Mouse (Mus musculus): Measurements from ENCODE around the gene Hba-a1. TPM values are rescaled to one million over a fixed set of nuclear protein-coding genes. Genes with fewer than 3 reads are reported as not detected.

Hba-a1 gene
- polyA plus RNA-seq, 1 experiment from 2014 or later = 2,385 TPM

DNA sequence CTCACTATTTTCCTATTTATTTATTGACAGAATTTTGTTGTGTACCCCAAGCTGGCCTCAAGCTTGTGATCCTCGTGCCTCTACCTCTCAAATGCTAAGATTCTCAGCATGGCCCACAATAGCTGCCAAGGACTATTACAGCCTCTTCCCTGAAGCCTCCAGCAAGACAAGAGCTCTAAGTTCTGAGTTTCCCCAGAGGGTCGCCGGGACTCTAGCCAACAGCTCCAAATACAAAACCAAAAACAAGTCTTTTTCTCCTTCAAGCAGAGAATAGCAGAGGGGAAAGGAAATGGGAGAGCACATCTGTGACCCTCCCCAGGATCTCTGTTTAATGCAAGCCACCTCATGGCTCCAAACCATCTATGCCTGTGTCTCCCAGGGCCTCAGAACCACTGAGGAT, 39.2 kb upstream of the Hba-a1 start:
- Histone ChIP-seq H3K9ac (no peak overlapping the region), H3K4me1 (no peaks in the 10 kb centered on the region), H3K36me3 (peaks cover 67% of the 10 kb centered on the region), H3K4me2 (replicated peaks) (no peak overlapping the region), H3K4me3 (no peak overlapping the region), H3K27me3 (replicated peaks) (no peaks in the 10 kb centered on the region), H3K27ac (no peak overlapping the region), H3K9me3 (no peaks in the 10 kb centered on the region)
- 84% methylated on average over 3 of the region's 3 CpGs for WGBS
- no peak for ATAC-seq (ENCODE audit: low FRiP score, low read depth)

DNA sequence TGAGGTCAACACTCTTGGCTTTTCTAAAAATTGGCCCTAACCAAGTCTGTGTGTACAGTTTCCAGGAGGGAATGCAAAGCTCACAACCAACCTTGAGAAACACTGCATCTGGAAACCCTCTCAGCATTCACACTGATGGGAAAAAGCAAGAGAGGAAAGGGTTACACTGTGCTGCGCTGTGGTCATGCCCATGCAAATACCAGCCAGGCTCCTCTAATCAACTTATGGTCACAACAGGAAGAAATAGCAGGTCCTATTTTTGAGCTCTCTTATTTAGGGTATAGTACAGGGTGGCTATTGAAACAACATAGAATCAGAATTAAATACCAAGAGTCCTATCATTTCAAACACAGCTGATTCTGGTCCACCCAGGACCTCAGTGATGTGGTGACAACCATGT, 38.7 kb upstream of the Hba-a1 start:
- Histone ChIP-seq H3K4me2 (replicated peaks) (no peak overlapping the region), H3K9me3 (no peaks in the 10 kb centered on the region), H3K27me3 (replicated peaks) (no peaks in the 10 kb centered on the region), H3K36me3 (peaks cover 69% of the 10 kb centered on the region), H3K27ac (no peak overlapping the region), H3K4me3 (no peak overlapping the region), H3K4me1 (no peaks in the 10 kb centered on the region), H3K9ac (no peak overlapping the region)
- WGBS = 89% methylated on average over 1 of the region's 1 CpGs
- no peak for ATAC-seq (ENCODE audit: low FRiP score, low read depth)

DNA sequence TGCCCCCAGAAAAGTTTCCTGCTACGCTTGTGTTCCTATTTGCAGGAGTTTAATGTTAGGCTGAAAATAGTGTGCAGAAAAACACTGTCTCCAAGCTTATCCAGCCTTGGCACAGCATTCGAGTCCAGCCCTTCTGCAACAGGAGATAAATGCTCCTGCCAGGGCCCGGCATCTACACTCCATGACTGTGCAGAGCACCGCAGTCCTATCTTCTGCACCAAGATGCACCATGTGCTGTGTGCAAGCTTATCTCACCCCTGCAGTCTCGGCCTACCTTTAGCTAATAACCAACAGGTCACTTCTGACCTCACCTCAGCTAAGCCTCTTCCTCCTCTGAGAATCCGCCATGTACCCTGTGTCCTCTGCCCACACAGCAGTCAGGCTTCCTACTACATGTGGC, 37.7 kb upstream of the Hba-a1 start:
- no peak overlapping the region for H3K4me3 ChIP-seq
- no peak overlapping the region for H3K4me2 ChIP-seq (replicated peaks)
- H3K36me3 ChIP-seq = peaks cover 70% of the 10 kb centered on the region
- H3K9ac ChIP-seq = no peak overlapping the region
- ATAC-seq (ENCODE audit: low FRiP score, low read depth) = no peak
- H3K4me1 ChIP-seq = no peaks in the 10 kb centered on the region
- 94% methylated on average over 6 of the region's 6 CpGs for WGBS
- no peaks in the 10 kb centered on the region for H3K9me3 ChIP-seq
- no peaks in the 10 kb centered on the region for H3K27me3 ChIP-seq (replicated peaks)
- no peak overlapping the region for H3K27ac ChIP-seq

DNA sequence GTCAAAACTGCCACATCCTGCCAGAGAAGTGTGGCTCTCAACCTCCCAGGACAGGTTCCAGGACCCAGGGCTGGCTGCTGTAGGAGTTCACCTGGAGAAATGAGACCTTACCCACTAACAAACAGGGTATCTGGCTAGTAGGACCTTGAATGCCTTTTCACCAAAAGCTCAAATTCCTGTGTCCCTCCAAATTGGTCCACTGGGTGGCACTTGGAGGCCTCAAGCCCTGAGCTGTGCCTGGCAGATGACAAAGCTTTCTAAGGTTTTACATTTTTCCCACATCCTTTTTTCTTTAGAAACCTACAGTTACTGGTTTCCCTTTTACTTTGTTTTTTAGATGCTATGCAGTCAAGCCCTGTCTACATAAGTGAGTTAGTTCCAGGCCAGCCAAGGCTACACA, 36.2 kb upstream of the Hba-a1 start:
- Histone ChIP-seq H3K4me2 (replicated peaks) (no peak overlapping the region), H3K27me3 (replicated peaks) (no peaks in the 10 kb centered on the region), H3K27ac (no peak overlapping the region), H3K4me1 (no peaks in the 10 kb centered on the region), H3K9ac (no peak overlapping the region), H3K4me3 (no peak overlapping the region), H3K36me3 (peaks cover 59% of the 10 kb centered on the region), H3K9me3 (no peaks in the 10 kb centered on the region)
- no peak for ATAC-seq (ENCODE audit: low FRiP score, low read depth)

DNA sequence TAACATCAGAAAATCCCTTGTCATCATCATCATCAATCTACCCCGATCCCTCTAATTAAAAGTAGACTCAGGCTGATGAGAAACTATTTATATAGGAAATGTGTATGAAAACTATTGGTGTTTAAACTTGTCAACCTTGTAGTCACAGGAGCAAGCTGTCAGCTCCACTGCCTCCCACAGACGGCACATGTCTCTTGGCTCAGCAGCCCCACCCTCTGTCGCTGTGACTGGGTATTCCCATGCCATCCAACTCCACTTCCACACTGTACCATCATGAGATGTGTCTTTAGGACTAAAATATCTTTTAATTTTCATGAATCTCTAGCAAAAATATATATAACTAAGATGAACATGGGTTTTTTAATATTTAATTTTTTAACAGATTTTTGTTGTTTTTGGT, 35.0 kb upstream of the Hba-a1 start:
- H3K36me3 ChIP-seq = peaks cover 69% of the 10 kb centered on the region
- no peak for ATAC-seq (ENCODE audit: low FRiP score, low read depth)

DNA sequence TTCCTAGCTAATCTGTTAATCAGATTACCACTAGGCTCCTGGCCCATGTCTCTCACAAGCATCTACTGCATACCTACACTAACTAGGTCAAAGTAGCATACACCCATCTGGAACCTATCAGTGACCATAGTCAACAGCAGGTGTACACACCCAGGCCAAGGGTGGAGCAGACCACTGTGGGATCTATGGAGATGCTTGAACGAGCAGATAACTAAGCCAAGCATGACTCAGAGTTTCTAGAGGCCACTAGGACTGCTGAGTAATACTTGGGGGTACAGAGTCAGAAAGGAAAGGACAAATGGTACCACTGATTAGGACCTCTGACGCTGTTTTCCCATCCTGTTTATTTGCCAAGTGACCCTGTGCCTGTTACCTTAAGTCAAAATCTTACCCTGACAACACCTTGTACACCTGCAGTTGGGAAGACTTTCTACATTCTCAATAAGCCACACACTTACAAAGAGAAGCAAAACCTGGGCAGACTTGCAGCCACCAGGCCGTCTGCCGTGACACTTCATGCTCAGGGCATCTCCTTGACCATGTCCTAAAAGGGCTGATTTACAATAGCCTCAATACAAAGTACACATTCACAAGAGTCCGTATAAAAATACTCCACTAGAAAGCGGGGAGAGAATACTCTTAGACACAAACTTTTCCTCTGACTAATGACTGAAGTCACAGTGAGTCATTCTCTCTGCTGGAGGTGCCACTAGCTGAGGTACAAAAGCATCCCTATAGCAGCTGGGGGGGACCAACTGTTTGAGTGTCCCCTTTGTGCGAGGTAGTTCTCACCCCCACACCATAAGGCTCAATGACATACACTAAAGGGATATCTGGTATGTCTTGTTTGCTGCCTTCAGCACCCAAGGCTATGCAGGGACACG, 32.2 kb upstream of the Hba-a1 start:
- H3K27ac ChIP-seq = no peak overlapping the region
- WGBS = 89% methylated on average over 8 of the region's 8 CpGs

More for the DNA sequence above, 35.0 kb upstream of the Hba-a1 start:
- H3K4me2 ChIP-seq (replicated peaks) = no peak overlapping the region
- H3K9ac ChIP-seq = no peak overlapping the region
- 92% methylated on average over 3 of the region's 3 CpGs for whole genome bisulfite sequencing
- no peaks in the 10 kb centered on the region for H3K9me3 ChIP-seq
- H3K4me1 ChIP-seq = no peaks in the 10 kb centered on the region
- H3K4me3 ChIP-seq = no peak overlapping the region
- no peak overlapping the region for H3K27ac ChIP-seq
- no peaks in the 10 kb centered on the region for H3K27me3 ChIP-seq (replicated peaks)

DNA sequence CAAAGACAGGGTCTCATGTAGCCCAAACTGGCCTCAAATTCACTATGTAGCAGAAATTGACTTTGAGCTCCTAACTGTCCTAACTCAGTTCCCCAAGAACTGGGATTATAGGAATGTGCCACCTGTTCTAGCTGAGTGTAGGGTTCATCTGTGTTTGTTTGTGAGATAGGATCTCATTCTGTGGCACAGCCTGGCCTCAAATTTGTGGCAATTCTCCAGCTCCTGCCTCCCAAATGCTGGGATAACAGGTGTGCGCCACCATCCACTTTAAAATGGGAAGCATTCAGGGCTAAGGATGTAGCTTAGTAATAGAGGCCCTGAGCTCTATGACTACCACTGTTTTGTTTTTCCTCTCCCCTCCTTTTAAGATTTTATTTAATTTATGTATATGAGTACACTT, 30.2 kb upstream of the Hba-a1 start:
- 100% methylated on average over 1 of the region's 1 CpGs for WGBS
- H3K4me3 ChIP-seq = no peak overlapping the region
- peaks cover 39% of the 10 kb centered on the region for H3K36me3 ChIP-seq
- no peak overlapping the region for H3K9ac ChIP-seq
- H3K9me3 ChIP-seq = no peaks in the 10 kb centered on the region
- no peak for ATAC-seq (ENCODE audit: low FRiP score, low read depth)
- H3K4me2 ChIP-seq (replicated peaks) = no peak overlapping the region
- H3K27ac ChIP-seq = no peak overlapping the region
- no peaks in the 10 kb centered on the region for H3K27me3 ChIP-seq (replicated peaks)
- no peaks in the 10 kb centered on the region for H3K4me1 ChIP-seq

More for the DNA sequence above, 32.2 kb upstream of the Hba-a1 start:
- no peak overlapping the region for H3K9ac ChIP-seq
- no peaks in the 10 kb centered on the region for H3K27me3 ChIP-seq (replicated peaks)
- no peaks in the 10 kb centered on the region for H3K4me1 ChIP-seq
- H3K4me3 ChIP-seq = no peak overlapping the region
- peaks cover 55% of the 10 kb centered on the region for H3K36me3 ChIP-seq
- no peak for ATAC-seq (ENCODE audit: low FRiP score, low read depth)
- H3K9me3 ChIP-seq = no peaks in the 10 kb centered on the region
- no peak overlapping the region for H3K4me2 ChIP-seq (replicated peaks)

DNA sequence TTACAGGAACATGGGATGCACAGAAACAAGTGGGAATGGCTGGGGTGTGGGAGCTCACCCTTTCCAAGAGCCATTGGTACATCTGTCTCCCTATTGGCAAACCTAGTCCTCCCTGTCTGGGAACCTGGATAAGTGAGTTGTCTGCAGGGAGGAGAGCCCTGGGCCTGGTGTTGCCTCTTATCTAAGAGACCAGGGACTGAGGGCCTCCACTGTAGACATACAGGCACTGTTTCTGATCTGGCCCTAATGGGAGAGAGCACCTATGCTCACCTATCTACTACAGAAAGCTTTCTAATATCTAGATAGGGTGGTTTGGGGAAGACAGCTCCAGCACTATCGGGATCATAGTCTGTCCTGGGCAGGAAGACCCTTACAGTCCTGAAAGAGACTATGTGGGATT, 27.2 kb upstream of the Hba-a1 start:
- no peak overlapping the region for H3K27ac ChIP-seq
- H3K27me3 ChIP-seq (replicated peaks) = no peaks in the 10 kb centered on the region
- H3K36me3 ChIP-seq = peaks cover 25% of the 10 kb centered on the region
- no peak for ATAC-seq (ENCODE audit: low FRiP score, low read depth)
- H3K9me3 ChIP-seq = no peaks in the 10 kb centered on the region
- 97% methylated on average over 1 of the region's 1 CpGs for whole genome bisulfite sequencing
- H3K4me2 ChIP-seq (replicated peaks) = no peak overlapping the region
- H3K4me3 ChIP-seq = no peak overlapping the region
- H3K4me1 ChIP-seq = no peaks in the 10 kb centered on the region
- no peak overlapping the region for H3K9ac ChIP-seq

DNA sequence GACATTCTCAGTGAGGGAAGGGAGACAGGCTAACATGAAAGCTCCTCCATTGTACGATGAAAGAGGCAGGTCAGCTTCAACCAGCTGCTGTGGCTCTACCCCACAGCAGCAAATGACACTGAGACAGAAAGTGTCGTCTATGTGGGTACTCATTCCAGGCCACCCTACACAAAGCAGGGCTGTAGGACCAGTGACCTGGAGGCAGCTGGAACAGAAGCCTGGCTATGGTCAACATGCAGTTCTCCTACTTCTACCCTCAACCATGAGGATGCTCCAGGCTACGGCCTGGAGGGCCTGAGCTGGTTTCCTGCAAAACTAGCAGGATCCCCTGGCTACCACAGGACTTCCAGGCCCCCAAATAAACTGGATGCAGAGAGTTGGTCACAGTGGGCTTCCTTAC, 26.7 kb upstream of the Hba-a1 start:
- Histone ChIP-seq H3K9me3 (no peaks in the 10 kb centered on the region), H3K36me3 (peaks cover 25% of the 10 kb centered on the region), H3K4me1 (no peaks in the 10 kb centered on the region), H3K4me2 (replicated peaks) (no peak overlapping the region), H3K4me3 (no peak overlapping the region), H3K27ac (no peak overlapping the region), H3K27me3 (replicated peaks) (no peaks in the 10 kb centered on the region), H3K9ac (no peak overlapping the region)
- ATAC-seq (ENCODE audit: low FRiP score, low read depth) = no peak
- 89% methylated on average over 3 of the region's 3 CpGs for WGBS

DNA sequence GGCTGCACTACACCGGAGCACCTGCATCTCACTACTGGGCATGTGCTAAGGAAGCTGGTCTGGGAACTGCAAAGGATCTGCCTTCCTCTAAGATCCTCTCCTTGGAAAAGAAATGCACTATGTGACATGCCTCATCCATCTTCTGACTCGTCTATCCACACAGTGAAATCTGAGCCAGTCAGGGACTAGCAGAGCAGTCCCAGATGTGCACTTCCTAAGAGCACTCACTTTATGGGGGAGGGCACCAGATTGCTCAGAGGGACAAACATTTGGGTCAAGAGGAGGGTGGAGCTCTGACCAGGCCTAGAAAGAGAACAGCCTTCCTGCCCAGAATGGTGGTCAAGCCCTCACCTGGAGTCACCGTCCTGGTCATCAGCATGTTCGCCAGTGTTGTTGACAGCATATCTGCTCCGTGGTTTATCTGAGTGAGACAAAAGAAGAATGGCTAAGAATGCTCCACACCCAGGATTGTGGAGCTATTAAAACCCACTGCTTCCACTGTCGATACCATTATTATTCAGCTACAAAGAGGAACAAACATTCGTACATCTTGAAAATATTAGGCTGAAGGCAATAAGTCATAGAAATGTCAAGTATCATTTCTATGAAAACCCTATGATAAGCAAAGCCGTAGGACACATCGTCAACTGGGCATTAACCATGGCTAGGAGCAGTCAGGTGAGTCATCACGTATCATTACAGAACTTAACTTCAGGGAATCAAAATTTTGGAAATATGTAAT, 20.5 kb upstream of the Hba-a1 start:
- no peak for ATAC-seq (ENCODE audit: low FRiP score, low read depth)
- Histone ChIP-seq H3K36me3 (peaks cover 4% of the 10 kb centered on the region; the same call in 1 of the 2 replicates), H3K4me1 (peaks cover 4% of the 10 kb centered on the region), H3K4me2 (replicated peaks) (no peak overlapping the region), H3K27ac (no peak overlapping the region), H3K9ac (no peak overlapping the region), H3K4me3 (no peak overlapping the region), H3K9me3 (no peaks in the 10 kb centered on the region), H3K27me3 (replicated peaks) (no peaks in the 10 kb centered on the region)
- WGBS = 82% methylated on average over 10 of the region's 10 CpGs

DNA sequence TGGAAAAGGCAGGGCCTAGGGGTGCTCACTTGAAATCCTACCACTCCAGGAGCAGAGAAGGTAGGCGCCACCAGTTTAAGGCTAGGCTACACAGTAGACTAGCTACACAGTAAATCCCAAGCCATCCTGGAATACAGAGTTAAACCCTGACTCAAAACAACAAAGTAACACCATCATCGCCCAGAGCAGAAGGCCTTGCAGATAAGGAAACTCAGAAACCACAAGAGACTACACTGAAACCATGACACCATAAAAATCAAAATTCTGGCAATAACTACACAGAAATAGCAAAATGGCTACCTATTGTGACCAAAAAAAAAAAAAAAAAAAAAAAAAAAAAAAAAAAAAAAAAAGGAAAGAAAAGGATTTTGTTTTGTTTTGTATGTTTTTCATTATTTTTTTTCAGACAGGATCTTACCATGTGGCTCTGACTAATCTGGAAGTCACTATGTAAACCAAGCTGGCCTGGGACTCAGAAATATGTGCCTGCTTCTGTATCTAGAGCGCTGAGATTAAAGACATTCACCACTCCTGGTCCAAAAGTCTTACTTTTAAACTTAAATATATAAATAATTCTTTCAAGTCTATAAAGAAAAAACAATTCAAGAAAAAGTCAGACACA, 18.1 kb upstream of the Hba-a1 start:
- peaks cover 4% of the 10 kb centered on the region; the same call in 1 of the 2 replicates for H3K36me3 ChIP-seq
- no peak overlapping the region for H3K9ac ChIP-seq
- peaks cover 7% of the 10 kb centered on the region for H3K4me1 ChIP-seq
- 96% methylated on average over 3 of the region's 3 CpGs for WGBS
- no peak for ATAC-seq (ENCODE audit: low FRiP score, low read depth)
- H3K4me2 ChIP-seq (replicated peaks) = no peak overlapping the region
- no peak overlapping the region for H3K27ac ChIP-seq
- H3K27me3 ChIP-seq (replicated peaks) = no peaks in the 10 kb centered on the region
- no peak overlapping the region for H3K4me3 ChIP-seq
- no peaks in the 10 kb centered on the region for H3K9me3 ChIP-seq

DNA sequence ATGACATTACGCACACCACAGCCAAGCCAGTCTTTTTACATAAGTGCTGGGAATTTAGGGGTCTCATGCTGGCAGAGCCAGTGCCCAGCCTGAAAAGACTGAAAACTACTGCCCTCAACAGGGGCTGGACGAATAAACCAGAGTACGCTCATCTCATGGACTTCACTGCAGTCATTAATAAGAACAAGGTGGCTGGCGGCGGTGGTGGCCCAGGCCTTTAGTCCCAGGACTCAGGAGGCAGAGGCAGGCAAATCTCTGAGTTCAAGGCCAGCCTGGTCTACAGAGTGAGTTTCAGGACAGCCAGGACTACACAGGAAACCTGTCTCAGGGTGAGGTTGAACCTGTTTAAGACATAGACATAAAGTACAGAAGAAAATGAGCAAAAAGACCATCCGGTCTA, 17.1 kb upstream of the Hba-a1 start:
- 89% methylated on average over 6 of the region's 6 CpGs for WGBS
- Histone ChIP-seq H3K27ac (no peak overlapping the region), H3K4me1 (peaks cover 7% of the 10 kb centered on the region), H3K9me3 (no peaks in the 10 kb centered on the region), H3K27me3 (replicated peaks) (no peaks in the 10 kb centered on the region), H3K9ac (no peak overlapping the region), H3K4me3 (no peak overlapping the region), H3K36me3 (peaks cover under 1% of the 10 kb centered on the region; the same call in 1 of the 2 replicates), H3K4me2 (replicated peaks) (0 out of 2 replicates have a peak overlapping the region, but pooled peaks have one; percentile 20)
- ATAC-seq (ENCODE audit: low FRiP score, low read depth) = no peak
